Mouse (Mus musculus) gastrocnemius, adult 2 months (tissue): Measurements from ENCODE around the gene Ciart. TPM values are rescaled to one million over a fixed set of nuclear protein-coding genes. Genes with fewer than 3 reads are reported as not detected.
"Not testable (repeated sequence)": the region's sequence is repeated elsewhere in the genome, so short reads cannot be mapped to it uniquely, and the experiment has no call there.

Experiments
- DNase-seq: peaks from one replicate; pipeline ENCODE4 v3.0.0; 2022
- H3K27ac ChIP-seq: fragments of 200-600 bp; 2 replicates; pipeline ENCODE4 v1.8.1; 2022; ENCODE audit warnings: mild to moderate bottlenecking
- H3K4me3 ChIP-seq: fragments of 200-600 bp; 2 replicates; pipeline ENCODE4 v1.8.1; 2022; ENCODE audit warnings: mild to moderate bottlenecking, moderate library complexity
- CTCF ChIP-seq: fragments of 200-600 bp; IDR thresholded peaks from 2 replicates; pipeline ENCODE4 v1.8.1; 2022; ENCODE audit warnings: antibody characterized with exemption, mild to moderate bottlenecking, moderate library complexity
- intact Hi-C: fragments of 180-260 bp; cut with DNase I; formaldehyde crosslinking; loops from one replicate; pipeline ENCODE4 v1.15.1; 2025
- long read RNA-seq, 2 experiments: library from polyadenylated mRNA; stranded (forward); transcript quantifications; one replicate each; pipeline ENCODE4 v2.0.0; 2021
- total RNA-seq, 2 experiments: library from RNA; stranded (reverse); gene quantifications; 2 replicates each; pipeline ENCODE4 v1.2.3; 2021

Ciart gene
- total RNA-seq: 1 to 10 TPM; 2.7 to 9.3 TPM
- long read RNA-seq, experiment 1, partial matches to known transcripts: 0 of 3 reads
- long read RNA-seq, experiment 1, other reads (novel, unspliced or antisense): 1 of 3 reads
- long read RNA-seq, experiment 2, partial matches to known transcripts: 2 of 7 reads
- long read RNA-seq, experiment 2, other reads (novel, unspliced or antisense): 1 of 7 reads

- Histone ChIP-seq H3K4me3 (peak within 1 kb of the TSS; percentile 69), H3K27ac (peak within 1 kb of the TSS; percentile 90)
- peak; percentile 97 for DNase-seq
- intact Hi-C loops: loop anchor here (5.0 kb wide), 1 partner anchor 70 kb away; no protein-coding TSS in a partner anchor
- TF ChIP-seq CTCF: no peak
Observed at GRCm38 (mm10) chr3:95881979-95882815, at the start of gene Ciart. TSS of gene Ciart (minus strand) at chr3:95882251.

- Histone ChIP-seq H3K4me3 (no peak overlapping the region), H3K27ac (no peak overlapping the region)
- intact Hi-C loops: no loop called here
- no peak for TF ChIP-seq CTCF
- DNase-seq: no peak
Observed at GRCm38 (mm10) chr3:95931471-95931870, 49.4 kb upstream of the Ciart start.

- Histone ChIP-seq H3K4me3 (peak overlapping the region; percentile 97), H3K27ac (peak overlapping the region; percentile 90)
- DNase-seq: no peak
- no peak for TF ChIP-seq CTCF
- intact Hi-C loops: no loop called here
Observed at GRCm38 (mm10) chr3:95930471-95930789, 48.4 kb upstream of the Ciart start.

GRCm38 (mm10) chr3:95929581-95930470, 47.8 kb upstream of the Ciart start:
- H3K4me3 ChIP-seq: peak overlapping the region; percentile 97
- intact Hi-C loops: loop anchor here (2.0 kb wide), 1 partner anchor 21 kb away; no protein-coding TSS in a partner anchor
- peak; percentile 64 for DNase-seq
- H3K27ac ChIP-seq: peak overlapping the region; percentile 90
- no peak; the same call in 1 of the 2 replicates for TF ChIP-seq CTCF

- TF ChIP-seq CTCF: no peak
- peak; percentile 97 for DNase-seq
- intact Hi-C loops: loop anchor here (2.0 kb wide), 1 partner anchor 22 kb away; no protein-coding TSS in a partner anchor
- Histone ChIP-seq H3K4me3 (peak within 1 kb of the TSS; percentile 97), H3K27ac (peak within 1 kb of the TSS; percentile 90)
Observed at GRCm38 (mm10) chr3:95928658-95929503, 46.8 kb upstream of the Ciart start, which contains the start of gene Anp32e. TSS of gene Anp32e (plus strand) at chr3:95929246.

GRCm38 (mm10) chr3:95928261-95928657, 46.2 kb upstream of the Ciart start:
- DNase-seq: no peak
- Histone ChIP-seq H3K27ac (peak overlapping the region; percentile 73), H3K4me3 (peak overlapping the region; percentile 97)
- intact Hi-C loops: loop anchor here (2.0 kb wide), 1 partner anchor 23 kb away; no protein-coding TSS in a partner anchor
- TF ChIP-seq CTCF: no peak

- TF ChIP-seq CTCF: no peak
- H3K27ac ChIP-seq: no peak overlapping the region
Observed at GRCm38 (mm10) chr3:95925087-95925486, 43.0 kb upstream of the Ciart start.

GRCm38 (mm10) chr3:95924185-95924584, 42.1 kb upstream of the Ciart start:
- DNase-seq: no peak
- no peak overlapping the region for H3K27ac ChIP-seq

More at GRCm38 (mm10) chr3:95925087-95925486, 43.0 kb upstream of the Ciart start:
- H3K4me3 ChIP-seq: no peak overlapping the region
- no peak for DNase-seq
- intact Hi-C loops: no loop called here

GRCm38 (mm10) chr3:95923429-95923828, 41.4 kb upstream of the Ciart start:
- H3K27ac ChIP-seq, DNase-seq, intact Hi-C loops, H3K4me3 ChIP-seq: not testable (repeated sequence)

More at GRCm38 (mm10) chr3:95924185-95924584, 42.1 kb upstream of the Ciart start:
- no peak for TF ChIP-seq CTCF
- intact Hi-C loops: no loop called here
- H3K4me3 ChIP-seq: no peak overlapping the region

- H3K4me3 ChIP-seq, intact Hi-C loops, H3K27ac ChIP-seq, DNase-seq: not testable (repeated sequence)
Observed at GRCm38 (mm10) chr3:95920532-95920931, 38.5 kb upstream of the Ciart start.

GRCm38 (mm10) chr3:95916760-95917159, 34.7 kb upstream of the Ciart start:
- TF ChIP-seq CTCF: no peak
- DNase-seq: no peak
- intact Hi-C loops: no loop called here
- no peak overlapping the region for H3K27ac ChIP-seq
- H3K4me3 ChIP-seq: no peak overlapping the region
